18 mouse cellular contexts compared by ENCODE assay signal in genomic region chr3:89723400-89724084, GRCm38 (mm10). TPM values are rescaled to one million over a fixed set of nuclear protein-coding genes. Genes with fewer than 3 reads are reported as not detected.
A peak's percentile ranks its signal among the peaks of the same experiment; 100 is the strongest.
DNase-seq lines count a peak whose midpoint lies in the region; ATAC-seq and TF ChIP-seq lines count a peak whose summit lies in the region.
"Had no signal": no experiment of that assay in that cellular context is flagged by ENCODE, and none has a peak within 500 bp of the region (broad histone marks: within the 10 kb centered on the region; RNA-seq: fewer than 3 reads in every experiment).

No protein-coding gene starts in this region.

- no peak overlapping the region for H3K27ac ChIP-seq in forebrain, embryonic 14.5 days (ENCODE audit: low read depth, low read length)
- no peak overlapping the region for H3K27ac ChIP-seq in forebrain, embryonic 15.5 days (replicated peaks)
- H3K27ac ChIP-seq in lung, postnatal 0 days (ENCODE audit: low read length): no peak overlapping the region
- no peak overlapping the region for H3K27ac ChIP-seq in hindbrain, postnatal 0 days
- H3K27ac ChIP-seq: embryonic facial prominence, embryonic 13.5 days; kidney, embryonic 15.5 days; stomach, postnatal 0 days had no signal

- DNase-seq in forebrain, embryonic 14.5 days (ENCODE audit: low spot score): peak; percentile 29
- no peak for DNase-seq in lung, postnatal 0 days (ENCODE audit: low spot score)
- no peak for DNase-seq in lung, postnatal 25 days (ENCODE audit: low spot score)
- DNase-seq in brain, adult 2 months (ENCODE audit: low read depth, low spot score): peak; percentile 60
- peak; percentile 34 for DNase-seq in hindbrain, postnatal 0 days (ENCODE audit: low spot score)
- no peak for DNase-seq in ovary, adult 18-20 months (ENCODE audit: low spot score)
- DNase-seq in right cerebral cortex, postnatal 10 days (ENCODE audit: low spot score in 2 of 2): no peak
- DNase-seq: cerebellum, adult 2 months; liver; liver, postnatal 0 days; thymus, postnatal 25 days had no signal

- no peaks in the 10 kb centered on the region for H3K27me3 ChIP-seq in forebrain, embryonic 14.5 days (replicated peaks; ENCODE audit: control insufficient read depth, insufficient read depth, low read length)
- no peaks in the 10 kb centered on the region for H3K27me3 ChIP-seq in forebrain, embryonic 15.5 days
- no peaks in the 10 kb centered on the region for H3K27me3 ChIP-seq in lung, postnatal 0 days (replicated peaks; ENCODE audit: insufficient read depth, low read length)
- no peaks in the 10 kb centered on the region for H3K27me3 ChIP-seq in hindbrain, postnatal 0 days (ENCODE audit: insufficient read depth, low read length)
- H3K27me3 ChIP-seq: embryonic facial prominence, embryonic 13.5 days; heart, embryonic 12.5 days; kidney, embryonic 15.5 days had no signal

- 0 out of 2 replicates have a peak, but pooled peaks cover 3% of the 10 kb centered on the region for H3K4me1 ChIP-seq in forebrain, embryonic 14.5 days (ENCODE audit: control insufficient read depth, insufficient read depth, low read length)
- H3K4me1 ChIP-seq in forebrain, embryonic 15.5 days: peaks cover 12% of the 10 kb centered on the region
- H3K4me1 ChIP-seq in lung, postnatal 0 days (ENCODE audit: insufficient read depth, low read depth, low read length): no peaks in the 10 kb centered on the region
- H3K4me1 ChIP-seq in hindbrain, postnatal 0 days (ENCODE audit: insufficient read depth, low read length): no peaks in the 10 kb centered on the region
- H3K4me1 ChIP-seq: kidney, embryonic 15.5 days had no signal

- H3K36me3 ChIP-seq in forebrain, embryonic 14.5 days (ENCODE audit: control insufficient read depth, insufficient read depth, low read length): no peaks in the 10 kb centered on the region
- H3K36me3 ChIP-seq in forebrain, embryonic 15.5 days: no peaks in the 10 kb centered on the region
- no peaks in the 10 kb centered on the region for H3K36me3 ChIP-seq in lung, postnatal 0 days (ENCODE audit: insufficient read depth, low read length)
- H3K36me3 ChIP-seq in hindbrain, postnatal 0 days (ENCODE audit: insufficient read depth, low read length): no peaks in the 10 kb centered on the region
- H3K36me3 ChIP-seq: embryonic facial prominence, embryonic 13.5 days; heart, embryonic 12.5 days; kidney, embryonic 15.5 days had no signal

- TF ChIP-seq CTCF in lung, postnatal 0 days (IDR thresholded peaks at IDR 0.05): no peak
- TF ChIP-seq CTCF in hindbrain, postnatal 0 days (IDR thresholded peaks at IDR 0.05; ENCODE audit: low read depth): no peak

- H3K9ac ChIP-seq in forebrain, embryonic 14.5 days (ENCODE audit: low read length): no peak overlapping the region
- H3K9ac ChIP-seq in forebrain, embryonic 15.5 days (replicated peaks): no peak overlapping the region
- no peak overlapping the region for H3K9ac ChIP-seq in lung, postnatal 0 days (replicated peaks; ENCODE audit: low read depth)
- H3K9ac ChIP-seq in hindbrain, postnatal 0 days (replicated peaks; ENCODE audit: low read length): no peak overlapping the region
- H3K9ac ChIP-seq: embryonic facial prominence, embryonic 13.5 days; heart, embryonic 12.5 days; kidney, embryonic 15.5 days; liver, postnatal 0 days had no signal

- no peak overlapping the region for H3K4me3 ChIP-seq in forebrain, embryonic 14.5 days (ENCODE audit: low read depth, low read length)
- H3K4me3 ChIP-seq in forebrain, embryonic 15.5 days: no peak overlapping the region
- no peak overlapping the region for H3K4me3 ChIP-seq in lung, postnatal 0 days (ENCODE audit: low read depth, low read length)
- no peak overlapping the region for H3K4me3 ChIP-seq in hindbrain, postnatal 0 days (ENCODE audit: low read length)
- H3K4me3 ChIP-seq: embryonic facial prominence, embryonic 13.5 days; heart, embryonic 12.5 days; kidney, embryonic 15.5 days; myocyte had no signal

- TF ChIP-seq EP300 in lung, postnatal 0 days (IDR thresholded peaks at IDR 0.05): no peak

- H3K9me3 ChIP-seq in forebrain, embryonic 14.5 days (replicated peaks; ENCODE audit: control insufficient read depth, low read length): no peaks in the 10 kb centered on the region
- H3K9me3 ChIP-seq in forebrain, embryonic 15.5 days: no peaks in the 10 kb centered on the region
- H3K9me3 ChIP-seq in lung, postnatal 0 days (ENCODE audit: low read length): no peaks in the 10 kb centered on the region
- H3K9me3 ChIP-seq in hindbrain, postnatal 0 days (ENCODE audit: low read length): no peaks in the 10 kb centered on the region
- H3K9me3 ChIP-seq: embryonic facial prominence, embryonic 13.5 days; heart, embryonic 12.5 days; kidney, embryonic 15.5 days had no signal

- no peak overlapping the region for H3K4me2 ChIP-seq in forebrain, embryonic 14.5 days (ENCODE audit: low read length)
- H3K4me2 ChIP-seq in forebrain, embryonic 15.5 days (replicated peaks): no peak overlapping the region
- no peak overlapping the region for H3K4me2 ChIP-seq in lung, postnatal 0 days (replicated peaks; ENCODE audit: low read depth, low read length)
- H3K4me2 ChIP-seq in hindbrain, postnatal 0 days (ENCODE audit: low read depth, low read length): no peak overlapping the region
- H3K4me2 ChIP-seq: embryonic facial prominence, embryonic 13.5 days; heart, embryonic 12.5 days; kidney, embryonic 15.5 days had no signal

- WGBS in forebrain, embryonic 14.5 days: 66% methylated on average over 7 of the region's 7 CpGs
- 58% methylated on average over 7 of the region's 7 CpGs for WGBS in forebrain, embryonic 15.5 days
- 48% methylated on average over 7 of the region's 7 CpGs for WGBS in lung, postnatal 0 days
- 51% methylated on average over 7 of the region's 7 CpGs for WGBS in hindbrain, postnatal 0 days

- no peak for ATAC-seq in forebrain, embryonic 14.5 days
- ATAC-seq in forebrain, embryonic 15.5 days (replicated peaks): no peak
- ATAC-seq in lung, postnatal 0 days: peak; percentile 23; the same call in 1 of the 2 replicates
- peak; percentile 54; the same call in 1 of the 2 replicates for ATAC-seq in hindbrain, postnatal 0 days
- ATAC-seq: intestine, embryonic 16.5 days; liver, postnatal 0 days had no signal

RNA-seq across cellular contexts. Expression of gene Adar, which starts 8.7 kb away (rescaled TPM):
- 20.4 and 26.6 TPM in 2 replicates for polyA plus RNA-seq in forebrain, embryonic 14.5 days (2014; fragmentation: Nextera tagmentation; extraction: Ambion mirVana)
- 25.0 and 25.6 TPM in 2 replicates for polyA plus RNA-seq in forebrain, embryonic 15.5 days (2015; fragmentation: Nextera tagmentation; extraction: Ambion mirVana)
- 7.5 and 7.9 TPM in 2 replicates for polyA plus RNA-seq in lung, postnatal 0 days (2015; fragmentation: Nextera tagmentation; extraction: Ambion mirVana)
- 73.6 and 78.0 TPM in 2 replicates for total RNA-seq in hindbrain, postnatal 0 days (2014; rRNA removed)
- polyA plus RNA-seq in hindbrain, postnatal 0 days (2015; fragmentation: Nextera tagmentation; extraction: Ambion mirVana): 17.3 and 17.9 TPM in 2 replicates

RNA-seq across cellular contexts. Expression of gene Chrnb2, which starts 40.9 kb away (rescaled TPM):
- polyA plus RNA-seq in forebrain, embryonic 14.5 days (2014; fragmentation: Nextera tagmentation; extraction: Ambion mirVana): 22.7 and 25.5 TPM in 2 replicates
- 25.9 and 26.8 TPM in 2 replicates for polyA plus RNA-seq in forebrain, embryonic 15.5 days (2015; fragmentation: Nextera tagmentation; extraction: Ambion mirVana)
- 0.17 and 0.27 TPM in 2 replicates for polyA plus RNA-seq in lung, postnatal 0 days (2015; fragmentation: Nextera tagmentation; extraction: Ambion mirVana)
- total RNA-seq in hindbrain, postnatal 0 days (2014; rRNA removed): 40.3 and 45.6 TPM in 2 replicates
- 16.2 and 16.5 TPM in 2 replicates for polyA plus RNA-seq in hindbrain, postnatal 0 days (2015; fragmentation: Nextera tagmentation; extraction: Ambion mirVana)

RNA-seq across cellular contexts. Expression of gene Ube2q1, which starts 49.9 kb away (rescaled TPM):
- 18.4 and 24.9 TPM in 2 replicates for polyA plus RNA-seq in forebrain, embryonic 14.5 days (2014; fragmentation: Nextera tagmentation; extraction: Ambion mirVana)
- 13.3 and 13.4 TPM in 2 replicates for polyA plus RNA-seq in forebrain, embryonic 15.5 days (2015; fragmentation: Nextera tagmentation; extraction: Ambion mirVana)
- polyA plus RNA-seq in lung, postnatal 0 days (2015; fragmentation: Nextera tagmentation; extraction: Ambion mirVana): 12.4 and 13.4 TPM in 2 replicates
- 50.7 and 53.2 TPM in 2 replicates for total RNA-seq in hindbrain, postnatal 0 days (2014; rRNA removed)
- 9.2 and 9.5 TPM in 2 replicates for polyA plus RNA-seq in hindbrain, postnatal 0 days (2015; fragmentation: Nextera tagmentation; extraction: Ambion mirVana)

Comparison
In these comparisons a context has a peak if more than half of its experiments do, and no peak if none do; other contexts are left out.
1. ATAC-seq: peak in lung, postnatal 0 days (single experiment) and hindbrain, postnatal 0 days (single experiment); none in forebrain, embryonic 14.5 days (single experiment) and forebrain, embryonic 15.5 days (single experiment).
2. DNase-seq: peak in forebrain, embryonic 14.5 days (single experiment), brain, adult 2 months (single experiment) and hindbrain, postnatal 0 days (single experiment); none in lung, postnatal 0 days (single experiment), lung, postnatal 25 days (single experiment), ovary, adult 18-20 months (single experiment) and right cerebral cortex, postnatal 10 days (0 of 2).
3. RNA of gene Chrnb2, which starts 40.9 kb away (polyA plus RNA-seq): 25.9 to 26.8 TPM in forebrain, embryonic 15.5 days, 22.7 to 25.5 TPM in forebrain, embryonic 14.5 days and 16.2 to 16.5 TPM in hindbrain, postnatal 0 days; 0.17 to 0.27 TPM in lung, postnatal 0 days; every median in the first group is over 10 times any median in the second.